Mouse (Mus musculus): Measurements from ENCODE around the gene Ank2. TPM values are rescaled to one million over a fixed set of nuclear protein-coding genes. Genes with fewer than 3 reads are reported as not detected.

The Ank2 gene
- polyA plus RNA-seq, 1 experiment: 352 TPM

GRCm38 (mm10) chr3:127137508-127137907 lies 361.6 kb downstream of the Ank2 start:
- Histone ChIP-seq H3K4me3 (ENCODE audit: insufficient read depth, low read length) (no peak overlapping the region), H3K4me1 (ENCODE audit: control insufficient read depth, insufficient read depth, low read length) (peaks cover 6% of the 10 kb centered on the region; the same call in 1 of the 2 replicates), H3K27ac (ENCODE audit: insufficient read depth, low read length) (no peak overlapping the region)
- TF ChIP-seq CTCF (IDR thresholded peaks at IDR 0.05; ENCODE audit: extremely low read depth, insufficient read depth, low read length): no peak
- no peak for TF ChIP-seq POLR2A (IDR thresholded peaks at IDR 0.05; ENCODE audit: extremely low read depth, insufficient read depth, low read length)

DNA sequence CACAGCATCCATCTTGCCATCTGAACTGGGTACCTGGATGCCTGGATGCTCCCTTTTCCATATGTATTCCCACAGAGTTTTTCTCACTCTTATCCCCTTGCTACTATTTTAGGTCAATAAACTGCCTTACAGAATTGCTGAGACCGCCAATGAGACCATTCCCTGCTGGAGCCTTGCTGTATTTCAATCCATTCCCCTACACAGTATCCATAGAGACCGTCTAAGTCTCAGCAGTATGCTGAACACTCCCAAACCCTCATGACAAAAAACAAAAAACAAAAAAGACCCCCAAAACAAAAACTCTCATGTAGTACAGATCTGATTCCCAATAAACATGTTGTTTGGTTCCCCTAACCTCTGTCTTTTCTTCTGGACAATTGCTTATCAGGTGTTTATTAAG lies 365.1 kb downstream of the Ank2 start:
- Histone ChIP-seq H3K4me3 (ENCODE audit: insufficient read depth, low read length) (no peak overlapping the region), H3K27ac (ENCODE audit: insufficient read depth, low read length) (0 out of 2 replicates have a peak overlapping the region, but pooled peaks have one; percentile 40), H3K4me1 (ENCODE audit: control insufficient read depth, insufficient read depth, low read length) (peaks cover 13% of the 10 kb centered on the region; the same call in 1 of the 2 replicates)
- no peak for TF ChIP-seq POLR2A (IDR thresholded peaks at IDR 0.05; ENCODE audit: extremely low read depth, insufficient read depth, low read length)

GRCm38 (mm10) chr3:127131048-127131447 lies 368.1 kb downstream of the Ank2 start:
- no peak for TF ChIP-seq POLR2A (IDR thresholded peaks at IDR 0.05; ENCODE audit: extremely low read depth, insufficient read depth, low read length)
- Histone ChIP-seq H3K27ac (ENCODE audit: insufficient read depth, low read length) (no peak overlapping the region), H3K4me1 (ENCODE audit: control insufficient read depth, insufficient read depth, low read length) (peaks cover 13% of the 10 kb centered on the region; the same call in 1 of the 2 replicates), H3K4me3 (ENCODE audit: insufficient read depth, low read length) (no peak overlapping the region)

GRCm38 (mm10) chr3:127130167-127130770 lies 368.9 kb downstream of the Ank2 start:
- H3K4me1 ChIP-seq (ENCODE audit: control insufficient read depth, insufficient read depth, low read length): peaks cover 15% of the 10 kb centered on the region; the same call in 1 of the 2 replicates
- TF ChIP-seq POLR2A (IDR thresholded peaks at IDR 0.05; ENCODE audit: extremely low read depth, insufficient read depth, low read length): no peak
- no peak for TF ChIP-seq CTCF (IDR thresholded peaks at IDR 0.05; ENCODE audit: extremely low read depth, insufficient read depth, low read length)
- H3K27ac ChIP-seq (ENCODE audit: insufficient read depth, low read length): peak overlapping the region; percentile 57; the same call in 1 of the 2 replicates
- no peak overlapping the region for H3K4me3 ChIP-seq (ENCODE audit: insufficient read depth, low read length)

- Histone ChIP-seq H3K27ac (ENCODE audit: insufficient read depth, low read length) (no peak overlapping the region), H3K4me3 (ENCODE audit: insufficient read depth, low read length) (no peak overlapping the region), H3K4me1 (ENCODE audit: control insufficient read depth, insufficient read depth, low read length) (peaks cover 16% of the 10 kb centered on the region; the same call in 1 of the 2 replicates)
- TF ChIP-seq CTCF (IDR thresholded peaks at IDR 0.05; ENCODE audit: extremely low read depth, insufficient read depth, low read length) (no peak), POLR2A (IDR thresholded peaks at IDR 0.05; ENCODE audit: extremely low read depth, insufficient read depth, low read length) (no peak)
Observed at GRCm38 (mm10) chr3:127129750-127130149, 369.4 kb downstream of the Ank2 start.

DNA sequence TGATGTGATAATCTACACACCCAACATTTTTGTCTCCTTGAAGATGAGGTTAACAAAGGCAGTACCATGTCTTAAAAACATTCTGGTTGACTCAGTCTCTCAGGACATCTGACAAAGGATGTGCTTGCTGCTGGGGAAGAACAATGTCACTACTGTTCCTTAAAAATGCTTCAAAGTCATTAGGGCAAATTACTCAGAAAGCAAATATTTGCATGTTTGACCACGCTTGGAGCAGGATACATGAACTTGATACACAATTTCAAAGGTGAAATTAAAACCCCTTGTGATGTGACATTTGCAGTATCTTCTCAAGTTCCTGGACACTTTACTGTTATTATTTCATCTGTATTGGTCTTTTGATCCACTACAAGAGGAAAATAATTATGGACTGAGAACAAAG lies 371.5 kb downstream of the Ank2 start:
- TF ChIP-seq POLR2A (IDR thresholded peaks at IDR 0.05; ENCODE audit: extremely low read depth, insufficient read depth, low read length) (no peak), CTCF (IDR thresholded peaks at IDR 0.05; ENCODE audit: extremely low read depth, insufficient read depth, low read length) (no peak)
- no peak overlapping the region for H3K4me3 ChIP-seq (ENCODE audit: insufficient read depth, low read length)
- H3K4me1 ChIP-seq (ENCODE audit: control insufficient read depth, insufficient read depth, low read length): peaks cover 24% of the 10 kb centered on the region; the same call in 1 of the 2 replicates
- no peak overlapping the region for H3K27ac ChIP-seq (ENCODE audit: insufficient read depth, low read length)

- no peak overlapping the region for H3K4me3 ChIP-seq (ENCODE audit: insufficient read depth, low read length)
- no peak overlapping the region for H3K27ac ChIP-seq (ENCODE audit: insufficient read depth, low read length)
- TF ChIP-seq CTCF (IDR thresholded peaks at IDR 0.05; ENCODE audit: extremely low read depth, insufficient read depth, low read length) (no peak), POLR2A (IDR thresholded peaks at IDR 0.05; ENCODE audit: extremely low read depth, insufficient read depth, low read length) (no peak)
- peaks cover 24% of the 10 kb centered on the region for H3K4me1 ChIP-seq (ENCODE audit: control insufficient read depth, insufficient read depth, low read length)
Observed at GRCm38 (mm10) chr3:127126220-127126619, 372.9 kb downstream of the Ank2 start.

GRCm38 (mm10) chr3:127124375-127124993 lies 374.7 kb downstream of the Ank2 start:
- Histone ChIP-seq H3K4me1 (ENCODE audit: control insufficient read depth, insufficient read depth, low read length) (peaks cover 17% of the 10 kb centered on the region), H3K4me3 (ENCODE audit: insufficient read depth, low read length) (no peak overlapping the region), H3K27ac (ENCODE audit: insufficient read depth, low read length) (no peak overlapping the region)
- no peak for TF ChIP-seq POLR2A (IDR thresholded peaks at IDR 0.05; ENCODE audit: extremely low read depth, insufficient read depth, low read length)
- TF ChIP-seq CTCF (IDR thresholded peaks at IDR 0.05; ENCODE audit: extremely low read depth, insufficient read depth, low read length): no peak

- Histone ChIP-seq H3K4me1 (ENCODE audit: control insufficient read depth, insufficient read depth, low read length) (peaks cover 17% of the 10 kb centered on the region), H3K4me3 (ENCODE audit: insufficient read depth, low read length) (no peak overlapping the region), H3K27ac (ENCODE audit: insufficient read depth, low read length) (no peak overlapping the region)
- no peak for TF ChIP-seq CTCF (IDR thresholded peaks at IDR 0.05; ENCODE audit: extremely low read depth, insufficient read depth, low read length)
- TF ChIP-seq POLR2A (IDR thresholded peaks at IDR 0.05; ENCODE audit: extremely low read depth, insufficient read depth, low read length): no peak
Observed at GRCm38 (mm10) chr3:127123376-127123775, 375.8 kb downstream of the Ank2 start.

GRCm38 (mm10) chr3:127118777-127119176 lies 380.4 kb downstream of the Ank2 start:
- TF ChIP-seq CTCF (IDR thresholded peaks at IDR 0.05; ENCODE audit: extremely low read depth, insufficient read depth, low read length): no peak
- no peak overlapping the region for H3K4me3 ChIP-seq (ENCODE audit: insufficient read depth, low read length)
- peak overlapping the region; percentile 48 for H3K27ac ChIP-seq (ENCODE audit: insufficient read depth, low read length)
- peaks cover 11% of the 10 kb centered on the region for H3K4me1 ChIP-seq (ENCODE audit: control insufficient read depth, insufficient read depth, low read length)

Data from cortical plate, adult 2 months (tissue).